Mouse (Mus musculus) ES-CJ7 (cell line): Measurements from ENCODE around the gene E4f1.
"Not testable (repeated sequence)": the region's sequence is repeated elsewhere in the genome, so short reads cannot be mapped to it uniquely, and the experiment has no call there.

ENCODE experiments used
- DNase-seq: peaks from one replicate; pipeline ENCODE4 v3.0.0; 2011; ENCODE audit warnings: low read depth, low spot score

Gene E4f1

DNA sequence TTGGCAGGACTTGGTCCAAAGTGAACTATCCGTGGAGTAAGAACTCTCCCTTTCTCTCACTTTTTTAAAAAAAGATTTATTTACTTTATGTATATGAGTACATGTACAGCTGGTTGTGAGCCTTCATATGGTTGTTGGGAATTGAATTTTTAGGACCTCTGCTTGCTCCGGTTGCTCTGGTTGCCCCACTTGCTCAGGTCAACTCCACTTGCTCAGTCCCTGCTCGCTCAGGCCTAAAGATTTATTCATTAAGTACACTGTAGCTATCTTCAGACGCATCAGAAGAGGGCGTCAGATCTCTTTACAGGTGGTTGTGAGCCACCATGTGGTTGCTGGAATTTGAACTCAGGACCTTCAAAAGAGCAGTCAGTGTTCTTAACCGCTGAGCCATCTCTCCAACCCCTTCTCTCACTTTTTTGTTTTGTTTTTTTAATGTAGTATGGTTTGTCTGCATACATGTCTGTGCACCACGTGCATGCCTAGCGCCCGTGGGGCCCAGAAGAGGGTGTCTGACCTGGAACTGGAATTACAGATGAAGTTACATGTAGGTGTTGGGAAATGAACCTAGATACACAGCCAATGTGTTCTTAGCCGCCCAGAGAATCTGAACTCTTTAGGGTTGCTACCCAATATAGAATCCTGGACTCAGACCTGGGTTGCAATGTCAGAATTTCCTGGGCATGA lies 14.4 kb downstream of the E4f1 start:
- DNase-seq, result not testable (repeated sequence)

DNA sequence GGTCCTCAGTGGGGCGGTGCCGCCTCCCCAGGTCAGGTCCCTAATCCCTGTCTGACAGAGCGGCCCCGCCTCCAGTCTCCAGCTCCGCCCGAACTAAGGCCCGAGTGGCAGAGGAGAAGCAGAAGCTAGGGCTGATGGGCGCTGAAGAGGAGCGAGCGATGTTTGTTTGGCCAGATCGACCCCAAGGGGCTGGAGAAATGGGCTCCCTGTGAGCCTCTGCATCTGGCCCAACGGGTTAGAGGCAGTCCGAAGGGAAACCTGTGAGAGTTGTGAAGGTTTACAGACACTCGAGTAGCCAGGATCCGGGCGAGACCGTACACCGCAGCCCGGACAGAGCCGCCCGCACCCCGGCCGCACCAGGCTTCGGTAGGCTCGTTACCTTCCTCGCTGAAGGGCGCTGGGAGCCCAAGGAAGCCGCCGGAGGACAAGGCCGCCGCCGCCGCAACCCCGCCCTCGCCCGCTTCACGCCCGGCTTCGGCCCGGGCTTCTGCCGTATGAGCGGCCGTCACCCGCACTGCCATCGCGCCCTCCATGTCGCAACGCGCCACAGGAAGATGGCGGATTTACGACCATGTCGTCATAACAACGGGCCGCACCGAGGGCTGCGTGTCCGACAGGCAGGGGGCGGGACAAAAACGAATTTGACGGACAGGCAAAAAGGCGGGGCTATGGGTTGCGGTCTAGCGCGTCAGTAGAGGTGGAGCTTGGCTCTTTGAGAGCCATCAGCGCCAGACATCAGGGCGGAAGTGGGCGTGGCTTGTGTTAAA lies 15.2 kb downstream of the E4f1 start:
- DNase-seq, result peak; percentile 100

GRCm38 (mm10) chr17:24454218-24454755 lies 15.8 kb downstream of the E4f1 start:
- no peak for DNase-seq

DNA sequence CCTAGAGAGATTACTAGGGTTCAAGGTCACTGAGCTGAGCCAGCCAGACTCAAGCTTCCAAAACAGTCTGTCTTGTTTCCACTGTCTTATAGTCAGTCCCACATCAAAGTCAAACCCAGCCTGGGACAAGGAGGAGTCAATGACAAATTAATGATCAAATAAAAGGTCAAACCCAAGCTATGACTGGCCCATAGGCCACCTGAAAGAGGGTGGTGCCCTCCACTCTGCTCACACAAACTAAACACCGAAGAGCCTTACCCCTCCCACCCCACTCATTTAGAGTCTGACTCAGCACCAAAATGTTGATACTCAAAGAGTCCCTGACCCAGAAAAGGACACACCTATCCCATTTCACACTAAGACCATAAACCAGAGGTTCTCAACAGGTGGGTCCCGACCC lies 16.7 kb downstream of the E4f1 start:
- DNase-seq, result no peak

DNA sequence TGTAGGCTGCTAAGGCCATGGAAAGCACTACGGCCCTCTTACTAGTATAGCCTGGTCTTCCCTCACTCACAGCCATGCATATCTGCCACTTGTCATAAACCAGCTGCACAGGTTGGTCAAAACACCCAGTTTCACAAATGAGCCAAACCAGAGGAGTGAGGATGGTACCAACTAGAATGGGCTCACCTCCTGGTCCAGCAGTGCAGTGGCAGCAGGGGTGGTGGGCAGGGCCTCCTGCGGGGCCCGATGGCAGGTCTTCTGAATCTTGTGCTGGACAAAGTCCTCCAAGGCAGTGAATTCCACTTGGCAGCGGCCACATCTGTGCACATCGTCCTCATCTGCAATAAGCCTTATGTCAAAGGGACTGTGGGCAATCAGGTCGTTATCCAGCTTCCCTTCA lies 18.9 kb downstream of the E4f1 start:
- no peak for DNase-seq

DNA sequence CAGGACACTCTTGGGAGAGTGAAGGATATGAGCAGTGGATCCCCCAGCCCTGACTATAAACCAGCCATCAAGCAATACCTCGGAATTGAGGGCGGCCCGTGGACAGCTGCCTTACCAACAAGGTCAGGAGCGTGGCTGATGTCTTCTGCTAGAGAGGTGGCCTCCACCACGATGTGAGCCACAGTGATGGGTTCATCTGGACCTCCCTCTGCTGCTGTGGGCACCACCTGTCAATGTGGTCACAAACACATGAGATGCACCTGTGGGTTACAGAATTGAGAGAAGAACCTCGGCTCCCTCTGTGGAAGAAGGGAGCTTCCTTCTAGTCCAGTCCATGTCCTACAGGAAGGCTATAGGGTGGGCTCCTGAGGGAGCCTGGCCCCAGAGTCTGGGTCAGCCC lies 20.6 kb downstream of the E4f1 start:
- no peak for DNase-seq

DNA sequence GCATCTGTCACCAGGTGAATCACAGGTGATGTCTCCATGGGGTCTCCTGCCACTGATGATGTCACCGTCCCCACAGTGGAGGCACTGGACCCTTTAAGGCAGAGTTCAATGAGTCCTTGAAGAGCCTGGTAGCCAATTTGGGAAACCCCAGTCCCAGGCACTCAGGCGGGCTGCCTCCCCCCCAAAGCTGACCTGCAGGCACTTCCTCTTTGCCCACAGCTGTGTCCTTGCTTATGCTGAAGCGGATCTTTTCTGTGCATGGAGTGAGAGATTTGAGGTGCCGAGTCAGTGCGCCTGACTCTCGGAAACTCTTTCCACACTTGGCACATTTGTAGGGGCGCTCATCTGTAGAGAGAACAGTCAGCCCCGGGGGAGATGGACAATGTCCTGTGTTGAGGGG lies 23.5 kb downstream of the E4f1 start:
- no peak for DNase-seq

- DNase-seq, result no peak
Observed at GRCm38 (mm10) chr17:24443409-24443808, 26.7 kb downstream of the E4f1 start.

DNA sequence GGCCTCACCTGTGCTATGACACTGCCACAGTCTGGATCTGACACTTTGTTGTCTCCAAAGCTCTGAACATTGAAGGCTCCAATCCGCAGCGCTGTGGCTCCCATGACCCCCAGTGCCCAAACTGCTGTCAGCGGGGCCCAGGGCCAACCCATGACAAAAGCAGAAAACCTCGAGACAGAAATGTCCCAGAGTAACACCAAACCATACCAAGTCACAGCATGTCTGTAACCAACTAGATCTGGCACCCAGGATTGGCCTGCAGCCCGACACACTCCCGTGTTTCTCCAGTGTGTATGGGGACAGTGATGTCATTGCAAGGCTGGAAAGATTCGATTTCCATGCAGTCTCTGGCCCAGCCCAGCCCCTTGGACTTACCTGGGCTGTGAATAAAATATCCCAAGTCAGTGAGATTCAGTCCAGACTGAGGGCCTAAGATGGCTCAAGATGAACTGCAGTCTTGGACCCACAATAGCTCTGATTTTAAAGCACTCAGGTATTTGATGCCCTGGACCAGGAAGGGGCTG lies 27.4 kb downstream of the E4f1 start, which contains the start of gene Dnase1l2:
TSS of gene Dnase1l2 (minus strand) at position 474 of the 524 bp plus-strand sequence.
- no peak for DNase-seq

DNA sequence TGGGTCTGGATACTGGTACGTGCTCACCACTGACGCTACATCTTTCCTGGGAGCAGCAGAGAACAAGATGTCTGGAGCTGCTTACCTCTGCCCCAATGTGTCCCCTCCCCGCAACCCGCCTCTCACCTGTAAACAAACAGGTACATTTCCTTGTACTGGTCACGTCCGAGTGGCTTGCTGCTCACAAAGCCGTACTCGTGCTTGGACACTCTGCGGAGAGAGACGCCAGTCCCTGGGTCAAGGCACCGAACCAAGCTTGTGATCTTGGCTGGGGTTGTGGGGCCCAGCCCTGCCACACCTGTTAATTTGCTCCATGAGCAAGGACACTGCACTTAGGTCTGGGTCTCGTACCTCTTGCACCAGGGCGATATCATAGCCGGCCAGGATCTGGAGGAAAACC lies 28.0 kb downstream of the E4f1 start:
- DNase-seq, result no peak

- peak; percentile 47 for DNase-seq
Observed at GRCm38 (mm10) chr17:24441148-24441547, 29.0 kb downstream of the E4f1 start.

GRCm38 (mm10) chr17:24440377-24440776 lies 29.7 kb downstream of the E4f1 start:
- no peak for DNase-seq

GRCm38 (mm10) chr17:24437016-24437415 lies 33.1 kb downstream of the E4f1 start:
- peak; percentile 32 for DNase-seq

DNA sequence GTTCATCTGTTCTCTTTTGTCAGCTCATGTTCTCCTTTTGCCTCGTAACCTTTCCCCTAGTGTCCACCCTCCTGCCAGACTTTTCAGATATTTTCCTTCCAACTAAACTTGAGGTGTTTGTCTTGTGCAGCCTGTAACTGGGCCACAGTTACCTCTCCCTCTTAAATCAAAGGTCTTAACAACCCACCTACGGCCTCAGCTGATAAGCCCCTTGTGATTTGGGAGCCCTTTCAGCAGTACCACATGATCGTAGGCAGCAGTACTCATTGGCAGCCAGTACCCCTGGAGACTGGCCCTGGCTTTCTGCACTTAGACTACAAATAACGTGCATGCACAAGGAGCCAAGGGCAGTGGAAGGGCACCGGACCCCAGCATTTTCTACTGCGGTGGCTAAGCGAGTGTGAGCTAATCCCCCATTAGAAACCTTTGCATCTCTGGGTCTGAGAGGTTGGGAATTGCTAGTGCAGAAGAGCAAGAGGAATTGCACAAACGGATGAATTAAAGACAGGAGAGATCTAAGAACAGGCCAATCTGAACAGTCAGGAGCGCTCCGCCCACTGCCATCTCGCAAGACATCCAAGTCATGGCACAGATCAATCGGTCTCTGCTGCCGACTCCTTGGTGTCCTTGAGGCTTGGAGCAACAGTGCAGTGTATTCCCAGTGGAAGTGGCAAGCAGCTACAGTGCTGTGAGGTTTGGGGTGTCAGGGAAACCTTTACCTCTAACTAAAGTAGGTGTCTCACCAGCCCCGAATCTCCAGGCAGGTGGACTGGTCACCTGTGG lies 40.7 kb downstream of the E4f1 start:
- DNase-seq, result no peak

GRCm38 (mm10) chr17:24427170-24427557 lies 42.9 kb downstream of the E4f1 start:
- DNase-seq, result peak; percentile 20

DNA sequence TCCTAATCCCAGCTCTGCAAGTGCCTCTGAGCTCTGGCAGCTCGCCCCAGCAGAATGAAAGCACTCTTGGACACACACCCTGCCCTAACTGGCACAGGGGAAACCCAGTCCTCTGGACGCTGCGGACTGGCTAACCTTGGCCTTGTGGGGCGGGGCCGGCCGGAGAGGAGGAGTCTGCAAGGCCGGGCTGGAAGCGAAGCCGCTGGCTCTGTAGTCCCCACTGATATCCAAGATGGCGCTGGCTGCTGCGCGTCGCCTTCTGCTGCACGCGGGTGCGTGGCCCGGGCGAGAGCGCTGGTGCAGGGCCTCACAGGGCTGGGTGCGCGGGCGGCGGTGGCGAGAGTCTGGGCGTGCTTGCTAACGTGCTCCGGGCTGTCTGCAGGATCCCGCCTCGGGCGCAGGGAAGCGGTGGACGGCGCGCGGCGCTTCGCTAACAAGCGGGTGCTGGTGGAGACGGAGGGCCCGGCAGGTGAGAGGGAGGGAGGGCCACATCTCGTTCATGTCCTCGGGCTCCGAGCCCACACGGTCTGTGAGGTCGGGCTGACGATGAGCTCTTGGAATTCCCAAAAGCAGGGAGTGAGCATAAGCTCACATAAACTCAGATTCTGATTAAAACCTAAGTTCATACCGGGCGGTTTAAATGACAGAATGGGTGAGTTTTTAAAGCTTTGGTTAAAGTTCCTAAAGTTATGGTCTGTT lies 43.5 kb downstream of the E4f1 start, which contains the start of gene Eci1:
TSS of gene Eci1 (plus strand) at position 171 of the 699 bp plus-strand sequence.
- peak; percentile 88 for DNase-seq

- no peak for DNase-seq
Observed at GRCm38 (mm10) chr17:24425905-24426304, 44.2 kb downstream of the E4f1 start.

DNA sequence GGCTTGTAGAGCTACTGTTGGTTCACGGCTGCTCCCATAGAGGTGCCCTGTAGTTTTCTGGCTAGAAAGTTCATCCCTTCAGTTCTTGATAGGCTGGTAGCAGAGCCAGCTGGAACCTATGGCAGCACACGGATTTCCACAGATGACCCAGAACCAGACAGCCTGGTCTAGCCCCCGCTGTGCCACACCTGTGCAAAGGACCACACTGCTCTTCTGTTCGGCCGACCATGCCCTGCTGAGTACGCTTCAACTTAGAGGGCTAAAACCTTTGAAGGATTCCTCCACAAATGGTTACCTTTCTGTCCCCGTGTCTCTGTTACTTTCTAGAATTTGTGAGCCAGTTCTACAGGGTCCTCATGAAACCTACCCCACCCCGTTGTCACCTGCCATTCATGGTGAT lies 44.8 kb downstream of the E4f1 start:
- DNase-seq, result not testable (repeated sequence)

- DNase-seq, result no peak
Observed at GRCm38 (mm10) chr17:24424489-24424888, 45.6 kb downstream of the E4f1 start.

DNA sequence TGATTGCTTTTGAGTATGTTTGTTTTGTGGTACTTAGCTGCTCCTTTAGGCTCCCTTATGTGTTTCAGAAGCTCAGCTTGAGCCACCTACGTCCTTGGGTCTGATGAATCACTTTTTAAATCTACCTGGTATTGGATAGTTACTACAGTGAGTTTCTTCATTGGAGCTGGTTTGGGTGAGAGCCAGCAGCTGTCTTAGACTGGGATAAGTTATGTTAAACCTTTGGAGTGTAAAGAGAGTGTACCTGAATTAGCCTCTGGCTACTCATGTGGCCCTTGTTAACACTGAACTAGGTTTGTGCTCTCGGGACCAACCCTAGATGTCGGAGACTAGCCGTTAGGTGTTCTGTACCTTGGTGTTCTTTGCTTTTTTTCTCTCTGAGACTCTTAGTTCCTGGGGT lies 47.0 kb downstream of the E4f1 start:
- no peak for DNase-seq

GRCm38 (mm10) chr17:24416051-24416652 lies 54.0 kb downstream of the E4f1 start:
- no peak for DNase-seq
